Mouse (Mus musculus) heart, postnatal 4 days (tissue): ENCODE measurements at regions not wholly inside any gene's neighbourhood (a gene's known extent, or its start where the extent isn't known, plus 50 kb on each side); places are given as distances from the start of the nearest gene placed in this dataset.

Experiments used
- DNase-seq: peaks from one replicate; pipeline ENCODE4 v3.0.0; 2021

DNA sequence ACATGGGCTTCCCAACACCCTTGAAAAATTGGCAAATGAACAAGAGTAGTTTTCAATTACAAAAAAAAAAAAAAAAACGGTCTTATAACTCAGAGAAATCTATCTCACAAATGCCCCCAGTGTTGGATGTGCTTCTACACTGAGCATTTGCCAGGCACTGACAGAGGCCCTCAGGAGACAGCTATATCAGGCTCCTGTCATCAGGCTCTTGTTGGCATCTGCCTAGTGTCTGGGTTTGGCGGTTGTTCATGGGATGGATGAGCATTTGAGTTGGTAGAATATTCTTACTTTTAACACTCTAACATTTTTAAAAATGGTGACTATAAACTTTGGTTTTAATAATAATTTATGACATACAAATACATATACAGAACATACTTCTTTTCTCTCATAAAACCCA lies 1555.4 kb upstream of the Map3k7 start:
- DNase-seq: peak; percentile 20

DNA sequence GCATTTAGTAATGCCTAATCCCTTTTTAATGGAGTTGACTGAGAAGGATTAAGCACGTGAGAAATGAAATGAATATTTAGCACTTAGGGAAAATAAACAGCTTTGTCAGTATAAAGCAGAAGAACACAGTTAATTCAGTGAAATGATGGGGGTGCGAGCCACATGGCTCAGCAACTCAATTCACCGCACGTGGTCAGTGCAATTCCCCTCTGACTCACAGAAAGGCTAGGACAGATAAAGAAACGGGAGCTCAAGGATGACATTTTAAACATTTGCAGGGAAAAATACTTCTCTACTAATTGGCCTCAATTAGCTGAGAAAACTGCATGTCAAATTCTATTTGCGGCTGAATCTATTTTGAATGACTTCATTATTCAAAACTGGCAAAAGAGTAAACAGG lies 1516.3 kb upstream of the Map3k7 start:
- no peak for DNase-seq

- DNase-seq: no peak
These were observed 1513.5 kb upstream of the Map3k7 start for GRCm38 (mm10) chr4:30450395-30450794.

DNA sequence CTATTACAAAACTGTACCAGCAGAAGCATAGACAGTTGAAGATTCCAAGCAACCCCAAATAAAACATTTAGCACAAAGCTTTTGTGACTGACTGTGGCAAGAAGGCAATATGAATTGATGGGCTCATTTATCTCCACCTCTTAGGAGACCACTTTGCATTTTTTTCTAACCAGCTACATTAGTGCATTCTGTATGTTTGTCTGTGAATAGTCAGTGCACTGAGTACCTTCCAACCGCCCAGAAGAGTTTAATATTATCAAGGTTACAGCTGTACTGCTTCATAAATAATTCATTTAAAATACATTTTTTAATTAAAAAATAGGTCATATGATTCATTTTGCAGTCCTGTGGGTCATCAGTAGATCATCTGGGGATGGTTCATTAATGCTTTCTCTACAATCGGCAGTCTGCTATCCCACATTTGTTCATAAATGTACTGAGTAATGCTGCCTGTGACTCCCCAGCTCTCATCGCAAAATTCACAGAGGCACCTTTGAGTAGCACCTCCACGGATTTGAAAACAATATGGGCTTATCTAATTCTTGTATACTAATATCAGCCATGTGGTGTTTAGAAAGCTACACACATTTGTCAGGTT lies 1496.5 kb upstream of the Map3k7 start:
- no peak for DNase-seq

- no peak for DNase-seq
These were observed 1487.3 kb upstream of the Map3k7 start for GRCm38 (mm10) chr4:30476621-30477020.

DNA sequence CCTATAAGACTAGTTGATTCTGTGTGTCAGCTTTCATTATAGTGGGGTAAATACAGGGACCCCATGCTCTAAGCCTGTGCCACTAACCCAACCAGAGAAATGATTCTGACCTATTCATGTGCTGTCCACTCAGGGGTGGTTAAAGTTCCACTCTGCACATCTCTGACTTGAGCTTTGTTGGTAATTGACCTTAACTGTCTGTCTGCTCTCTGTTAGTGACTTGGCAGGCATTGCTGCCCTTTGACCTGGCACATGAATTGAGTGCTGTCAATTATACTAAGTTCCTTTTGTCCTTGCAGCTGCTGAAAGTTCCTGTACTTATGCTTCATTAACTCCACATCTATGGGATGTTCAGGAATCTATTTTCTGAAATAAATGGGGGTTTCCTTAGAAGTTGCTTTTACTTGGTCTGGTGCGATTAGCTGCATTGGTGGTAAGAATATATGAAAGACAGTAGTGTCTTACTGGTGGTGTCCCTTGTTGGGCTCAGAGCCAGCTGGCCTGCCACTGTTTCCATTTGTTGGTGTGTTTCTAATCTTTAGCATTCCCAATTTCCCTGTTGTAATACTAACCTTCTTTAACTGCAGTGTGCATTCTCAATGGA lies 1463.7 kb upstream of the Map3k7 start:
- no peak for DNase-seq
